Mouse (Mus musculus) Muller cell, postnatal 12 days (primary cell): Measurements from ENCODE around the gene Ncoa5.

ENCODE experiments used
- DNase-seq: peaks from one replicate; pipeline ENCODE4 v3.0.0-alpha.2; 2015; ENCODE audit errors: inconsistent ontology term

Ncoa5 gene

GRCm38 (mm10) chr2:164957548-164958315 lies 76.9 kb downstream of the Ncoa5 start:
- no peak for DNase-seq

- no peak for DNase-seq
Measured at GRCm38 (mm10) chr2:164956195-164956594, 78.5 kb downstream of the Ncoa5 start.

- no peak for DNase-seq
Measured at GRCm38 (mm10) chr2:164955725-164956124, 78.9 kb downstream of the Ncoa5 start.

- peak; percentile 81 for DNase-seq
Measured at GRCm38 (mm10) chr2:164953224-164953623, 81.4 kb downstream of the Ncoa5 start.

GRCm38 (mm10) chr2:164952448-164952847 lies 82.2 kb downstream of the Ncoa5 start:
- DNase-seq, result no peak

- no peak for DNase-seq
Measured at GRCm38 (mm10) chr2:164951745-164952144, 82.9 kb downstream of the Ncoa5 start.

GRCm38 (mm10) chr2:164950501-164950900 lies 84.2 kb downstream of the Ncoa5 start:
- no peak for DNase-seq
